Mouse (Mus musculus) yolk sac, embryonic 10.5 days (tissue): ENCODE results near the gene Cpsf6.
A peak's percentile ranks its signal among the peaks of the same experiment; 100 is the strongest.
"Not testable (repeated sequence)": the region's sequence is repeated elsewhere in the genome, so short reads cannot be mapped to it uniquely, and the experiment has no call there.

Experiments
- DNase-seq: peaks from one replicate; pipeline ENCODE4 v3.0.0-alpha.2; 2017; ENCODE audit warnings: low spot score

The Cpsf6 gene

GRCm38 (mm10) chr10:117399839-117400238, 20.0 kb upstream of the Cpsf6 start:
- no peak for DNase-seq

GRCm38 (mm10) chr10:117399196-117399595, 19.4 kb upstream of the Cpsf6 start:
- DNase-seq, result no peak

- DNase-seq, result no peak
These were observed 18.4 kb upstream of the Cpsf6 start for GRCm38 (mm10) chr10:117398044-117398780.

- no peak for DNase-seq
These were observed 17.4 kb upstream of the Cpsf6 start for GRCm38 (mm10) chr10:117397106-117397625.

- DNase-seq, result no peak
These were observed 16.7 kb upstream of the Cpsf6 start for GRCm38 (mm10) chr10:117396386-117397048.

- DNase-seq, result no peak
These were observed 16.0 kb upstream of the Cpsf6 start for GRCm38 (mm10) chr10:117395801-117396200.

DNA sequence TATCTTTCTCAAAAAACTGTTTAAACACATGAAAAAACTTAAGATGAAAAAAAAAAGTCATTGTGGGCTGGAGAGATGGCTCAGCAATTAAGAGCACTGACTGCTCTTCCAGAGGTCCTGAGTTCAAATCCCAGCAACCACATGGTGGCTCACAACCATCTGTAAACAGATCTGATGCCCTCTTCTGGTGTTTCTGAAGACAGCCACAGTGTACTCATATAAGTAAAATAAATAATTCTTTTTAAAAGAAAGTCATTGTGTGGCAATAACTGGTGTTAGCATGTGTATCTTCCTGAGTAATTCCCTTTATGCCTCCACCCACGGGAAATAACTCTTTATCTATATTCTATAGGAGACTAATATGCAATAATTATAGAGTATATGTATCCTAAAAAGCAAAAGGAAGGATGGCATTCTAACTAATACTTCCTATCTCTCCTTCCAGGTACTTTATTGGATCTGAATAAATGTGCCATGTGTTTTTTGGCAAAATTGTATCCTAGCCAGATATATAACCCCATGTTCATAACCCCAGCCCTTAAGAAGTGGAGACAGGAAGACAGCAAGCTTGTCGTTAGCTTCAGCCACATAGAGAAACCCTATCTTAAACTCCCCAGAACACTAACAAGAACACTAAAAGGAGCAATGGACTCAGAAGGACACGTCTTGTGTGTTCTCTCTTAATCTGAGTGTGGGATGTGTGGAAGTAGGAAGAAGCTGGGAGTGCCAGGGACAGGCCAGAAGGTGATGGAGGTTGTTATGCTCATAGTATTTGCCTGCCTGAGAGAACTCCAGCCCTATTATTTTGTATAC, 15.1 kb upstream of the Cpsf6 start:
- no peak for DNase-seq

DNA sequence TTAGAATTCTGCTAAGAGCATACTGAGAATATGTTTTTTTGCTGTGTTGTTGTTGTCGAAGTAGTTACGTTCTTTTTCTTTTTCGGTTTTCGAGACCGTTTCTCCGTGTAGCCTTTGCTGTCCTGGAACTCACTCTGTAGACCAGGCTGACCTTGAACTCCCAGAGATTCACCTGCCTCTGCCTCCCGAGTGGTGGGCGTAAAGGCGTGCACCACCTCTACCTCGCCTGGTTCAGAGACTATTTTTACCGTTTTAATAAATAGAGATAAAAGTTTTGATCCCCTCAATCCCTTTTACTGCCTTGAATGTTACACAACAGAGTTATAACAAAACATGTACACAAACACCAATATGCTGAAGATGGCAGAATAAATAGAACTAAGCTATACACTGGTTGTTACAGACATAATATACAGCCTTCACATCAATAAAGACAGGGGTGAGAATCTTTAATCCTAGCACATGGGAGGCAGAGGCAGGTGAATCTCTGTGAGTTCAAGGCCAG, 14.1 kb upstream of the Cpsf6 start:
- no peak for DNase-seq

DNA sequence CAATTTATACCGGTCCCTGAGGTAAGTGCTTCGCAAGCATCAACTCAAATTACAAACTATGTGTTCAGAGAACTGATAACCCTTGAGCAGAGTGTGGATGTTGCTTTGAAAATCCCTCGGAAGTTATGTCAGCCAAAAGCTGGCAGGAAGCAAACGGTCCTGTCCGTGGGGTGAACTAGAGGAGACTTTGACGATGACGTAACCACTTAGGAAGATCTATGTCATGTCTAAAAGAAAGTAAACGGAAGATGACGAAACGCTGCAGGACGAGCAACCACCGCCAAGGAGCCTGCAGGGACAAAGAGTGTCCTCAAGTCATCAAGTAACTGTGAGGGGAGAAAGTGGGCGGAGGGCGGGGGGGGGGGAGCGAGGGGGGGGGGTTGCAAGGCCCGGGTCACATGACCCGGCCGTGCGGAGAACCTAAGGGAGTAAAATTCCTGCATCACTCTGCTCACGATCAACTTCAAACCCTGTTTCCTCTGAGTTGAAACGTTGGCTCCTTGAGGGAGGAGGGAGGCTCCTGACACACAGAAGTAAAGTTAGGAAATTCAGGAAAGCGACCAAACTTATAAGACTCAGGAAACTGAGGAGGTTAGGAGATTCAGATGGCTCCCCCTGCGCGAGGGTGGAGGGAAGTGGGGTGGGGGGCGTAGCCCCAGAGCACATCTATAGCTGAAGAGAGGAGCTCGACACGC, 13.5 kb upstream of the Cpsf6 start:
- peak; percentile 77 for DNase-seq

DNA sequence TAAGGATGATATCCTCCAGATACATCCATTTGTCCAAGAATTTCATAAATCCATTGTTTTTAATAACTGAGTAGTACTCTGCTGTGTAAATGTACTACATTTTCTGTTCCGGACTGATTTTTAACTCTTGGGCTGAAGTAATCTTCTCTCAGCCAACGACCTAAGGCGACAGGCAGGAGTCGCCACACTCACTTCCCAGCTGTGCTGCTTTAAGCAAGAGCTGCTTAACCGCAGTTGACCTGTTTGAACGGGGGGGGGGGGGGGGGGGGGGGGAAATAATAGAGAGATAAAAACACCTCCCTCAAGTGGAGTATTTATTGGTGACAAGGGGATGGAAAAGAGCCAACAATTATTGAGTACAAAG, 13.0 kb upstream of the Cpsf6 start:
- DNase-seq, result no peak

DNA sequence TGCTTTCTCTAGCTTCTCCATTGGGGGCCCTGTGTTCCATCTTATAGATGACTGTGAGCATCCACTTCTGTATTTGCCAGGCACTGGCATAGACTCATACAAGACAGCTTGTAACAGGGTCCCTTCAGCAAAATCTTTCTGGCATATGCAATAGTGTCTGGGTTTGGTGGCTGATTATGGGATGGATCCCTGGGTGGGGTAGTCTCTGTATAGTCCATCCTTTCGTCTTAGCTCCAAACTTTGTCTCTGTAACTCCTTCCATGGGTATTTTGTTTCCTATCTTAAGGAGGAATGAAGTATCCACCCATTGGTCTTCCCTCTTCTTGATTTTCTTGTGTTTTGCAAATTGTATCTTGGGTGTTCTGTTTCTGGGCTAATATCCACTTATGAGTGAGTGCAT, 12.6 kb upstream of the Cpsf6 start:
- not testable (repeated sequence) for DNase-seq

DNA sequence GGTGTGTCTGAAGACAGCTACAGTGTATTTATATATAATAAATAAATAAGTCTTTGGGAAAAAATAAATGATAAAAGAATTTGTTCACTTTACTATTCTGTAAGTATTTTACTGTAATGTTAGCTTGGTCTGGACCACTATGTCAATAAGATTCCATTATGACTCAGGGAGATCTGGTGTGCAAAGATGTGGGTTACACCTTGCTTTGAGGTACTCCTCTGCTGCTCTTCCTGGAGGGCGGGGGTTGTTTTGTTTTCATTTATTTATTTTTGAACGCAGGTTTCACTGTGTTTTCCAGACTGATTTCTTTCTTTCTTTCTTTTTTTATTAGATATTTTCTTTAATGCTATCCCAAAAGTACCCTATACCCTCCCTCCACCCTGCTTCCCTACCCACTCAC, 12.0 kb upstream of the Cpsf6 start:
- DNase-seq, result no peak

GRCm38 (mm10) chr10:117391057-117391456, 11.2 kb upstream of the Cpsf6 start:
- no peak for DNase-seq

DNA sequence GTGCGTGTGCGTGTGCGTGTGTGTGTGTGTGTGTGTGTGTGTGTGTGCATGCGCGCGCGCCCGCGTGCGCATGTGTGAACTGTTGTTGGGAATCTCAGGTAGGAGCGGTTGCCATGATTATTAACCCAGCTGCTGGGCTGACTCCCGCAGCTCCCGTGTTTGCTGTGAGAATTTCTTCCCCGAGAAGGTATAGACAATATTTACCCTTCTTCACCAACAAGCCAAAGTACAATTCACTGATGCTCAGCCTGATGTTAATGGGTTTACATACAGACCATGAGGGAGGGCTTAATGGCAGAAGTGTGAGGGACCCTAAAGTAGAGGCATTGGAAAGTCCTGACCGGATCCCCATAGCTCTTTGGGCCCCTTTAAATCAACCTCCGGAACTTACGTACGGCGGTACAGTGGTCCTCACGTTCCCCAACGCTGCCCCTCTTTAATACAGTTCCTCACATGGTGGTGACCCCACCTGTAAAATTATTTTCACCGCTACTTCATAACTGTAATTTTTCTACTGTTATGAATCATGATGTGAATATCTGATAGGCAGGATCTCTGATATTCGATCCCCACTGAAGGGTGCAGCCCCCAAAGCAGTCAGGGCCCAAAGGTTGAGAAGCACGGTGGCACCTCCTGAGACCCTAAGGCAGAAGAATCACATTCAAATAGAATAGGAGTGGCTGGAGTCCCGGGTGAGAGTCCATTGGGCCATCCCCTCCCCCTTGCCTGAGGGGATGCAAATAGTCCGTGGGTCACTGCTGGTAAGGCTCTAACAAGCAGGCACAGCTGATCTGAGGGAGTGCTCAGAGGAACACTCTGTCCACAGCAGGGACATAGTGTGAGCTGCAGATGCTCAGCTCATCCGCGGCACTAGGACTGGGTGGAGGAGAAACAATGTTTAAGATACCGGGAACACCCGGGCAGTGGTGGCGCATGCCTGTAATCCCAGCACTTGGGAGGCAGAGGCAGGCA, 10.4 kb upstream of the Cpsf6 start:
- peak; percentile 63 for DNase-seq

DNA sequence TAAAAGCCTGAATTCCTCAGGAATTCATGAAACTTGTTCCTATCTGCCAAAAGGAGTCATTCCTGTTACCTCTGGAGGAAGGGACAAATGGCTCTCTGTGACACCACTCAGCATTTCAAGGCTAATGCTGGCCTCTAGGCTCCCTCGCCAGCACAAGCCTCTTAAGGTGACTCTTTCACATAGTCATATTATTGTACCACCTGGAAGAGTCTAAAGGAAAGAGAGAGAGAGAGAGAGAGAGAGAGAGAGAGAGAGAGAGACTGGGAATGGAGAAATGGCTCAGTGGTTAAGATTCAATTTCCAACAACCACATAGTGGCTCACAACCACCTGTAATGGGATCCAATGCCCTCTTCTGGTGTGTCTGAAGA, 9.5 kb upstream of the Cpsf6 start:
- DNase-seq, result no peak

- no peak for DNase-seq
These were observed 9.0 kb upstream of the Cpsf6 start for GRCm38 (mm10) chr10:117388637-117389370.

GRCm38 (mm10) chr10:117387961-117388636, 8.3 kb upstream of the Cpsf6 start:
- not testable (repeated sequence) for DNase-seq

DNA sequence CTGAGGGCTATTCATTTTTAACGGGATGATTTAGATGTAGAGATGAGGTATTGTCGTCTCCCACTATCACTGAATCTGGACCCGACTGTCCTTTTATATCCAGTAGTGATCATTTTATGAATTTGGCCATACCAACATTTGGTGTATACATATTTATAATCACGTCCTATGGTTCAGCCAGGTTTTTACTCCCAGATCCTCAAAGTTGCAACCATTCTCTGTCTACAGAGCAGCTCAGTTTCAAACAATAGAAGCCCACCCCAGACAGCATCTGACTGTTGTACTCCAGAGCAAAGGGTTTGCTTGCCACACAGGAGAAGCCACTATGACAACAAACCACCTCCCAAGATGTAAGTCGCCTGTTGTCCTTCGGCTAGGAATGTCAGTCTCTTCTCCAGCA, 7.2 kb upstream of the Cpsf6 start:
- DNase-seq, result no peak

- no peak for DNase-seq
These were observed 6.4 kb upstream of the Cpsf6 start for GRCm38 (mm10) chr10:117386261-117386660.
